In the genomic region with DNA sequence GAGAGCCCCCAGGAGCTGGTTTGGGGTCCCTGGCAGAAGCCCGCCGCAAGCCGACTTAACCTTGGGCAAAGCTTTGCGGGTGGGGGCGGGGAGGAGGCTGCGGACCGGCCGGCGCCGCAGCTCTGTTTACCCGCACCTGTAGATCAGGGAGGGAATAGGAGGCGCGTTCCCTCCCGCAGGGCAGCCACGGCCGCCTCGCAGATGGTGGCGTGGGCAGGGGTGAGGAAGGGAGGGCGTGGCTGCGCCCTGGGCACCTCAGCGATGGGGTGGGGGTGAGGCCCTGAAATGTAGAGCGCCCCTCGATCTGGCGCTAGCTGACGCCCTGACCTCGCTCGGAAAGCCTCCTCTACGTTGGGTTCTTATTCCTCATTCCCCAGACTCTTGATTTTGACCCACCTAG, we compare ENCODE assay signal across 8 mouse cellular contexts. TPM values are rescaled to one million over a fixed set of nuclear protein-coding genes. Genes with fewer than 3 reads are reported as not detected.
A peak's percentile ranks its signal among the peaks of the same experiment; 100 is the strongest.
DNase-seq lines count a peak whose midpoint lies in the region; ATAC-seq and TF ChIP-seq lines count a peak whose summit lies in the region.

No protein-coding gene starts in this region.

- peak overlapping the region; percentile 52 for H3K4me3 ChIP-seq in bone marrow macrophage, adult 2 months (ENCODE audit: insufficient read depth, low read length)
- H3K4me3 ChIP-seq in forebrain, embryonic 10.5 days: peak overlapping the region; percentile 69
- peak overlapping the region; percentile 51 for H3K4me3 ChIP-seq in intestine, postnatal 0 days (ENCODE audit: low read depth, low read length)
- peak overlapping the region; percentile 79 for H3K4me3 ChIP-seq in midbrain, postnatal 0 days (ENCODE audit: low read depth, low read length)

- no peak for TF ChIP-seq POLR2A in bone marrow macrophage, adult 2 months (IDR thresholded peaks at IDR 0.05; ENCODE audit: borderline replicate concordance, low read depth, low read length)

- H3K36me3 ChIP-seq in forebrain, embryonic 10.5 days (replicated peaks): no peaks in the 10 kb centered on the region
- no peaks in the 10 kb centered on the region for H3K36me3 ChIP-seq in intestine, postnatal 0 days (ENCODE audit: control insufficient read depth, insufficient read depth)
- H3K36me3 ChIP-seq in midbrain, postnatal 0 days (ENCODE audit: insufficient read depth, low read length): 0 out of 2 replicates have a peak, but pooled peaks cover 2% of the 10 kb centered on the region

- peaks cover 90% of the 10 kb centered on the region for H3K27me3 ChIP-seq in forebrain, embryonic 10.5 days (ENCODE audit: poor library complexity, severe bottlenecking)
- H3K27me3 ChIP-seq in intestine, postnatal 0 days (replicated peaks; ENCODE audit: control insufficient read depth, insufficient read depth, low read length): peaks cover 32% of the 10 kb centered on the region
- no peaks in the 10 kb centered on the region for H3K27me3 ChIP-seq in midbrain, postnatal 0 days (ENCODE audit: insufficient read depth, low read length)

- peak overlapping the region; percentile 40 for H3K9ac ChIP-seq in intestine, postnatal 0 days (ENCODE audit: low read depth, low read length)
- H3K9ac ChIP-seq in midbrain, postnatal 0 days (replicated peaks; ENCODE audit: low read length, poor library complexity, severe bottlenecking): peak overlapping the region; percentile 99

- peak; percentile 48 to 52 for DNase-seq in left cerebral cortex, adult 18-20 months (ENCODE audit: low spot score in 2 of 2)
- DNase-seq in left cerebral cortex, adult 9 months (ENCODE audit: low spot score in 2 of 2): no peak
- no peak for DNase-seq in forebrain, embryonic 10.5 days (ENCODE audit: extremely low spot score, low spot score)
- peak; percentile 37 for DNase-seq in midbrain, postnatal 0 days (ENCODE audit: low spot score)
- no peak for DNase-seq in urinary bladder, adult 2 months (ENCODE audit: low spot score)
- DNase-seq in c-Kit-positive CD71-positive TER-119-positive erythroid progenitor cells, embryonic 14.5 days (ENCODE audit: low spot score): no peak

- TF ChIP-seq CTCF in bone marrow macrophage, adult 2 months (IDR thresholded peaks at IDR 0.05; ENCODE audit: low read depth, low read length): no peak
- no peak for TF ChIP-seq CTCF in intestine, postnatal 0 days (IDR thresholded peaks at IDR 0.05; ENCODE audit: low read depth)
- TF ChIP-seq CTCF in midbrain, postnatal 0 days (IDR thresholded peaks at IDR 0.05): no peak

- WGBS in forebrain, embryonic 10.5 days: under 1% methylated on average over 28 of the region's 28 CpGs
- 7% methylated on average over 28 of the region's 28 CpGs for WGBS in intestine, postnatal 0 days
- 2% methylated on average over 28 of the region's 28 CpGs for WGBS in midbrain, postnatal 0 days

- H3K9me3 ChIP-seq in forebrain, embryonic 10.5 days: no peaks in the 10 kb centered on the region
- H3K9me3 ChIP-seq in intestine, postnatal 0 days (ENCODE audit: control insufficient read depth): no peaks in the 10 kb centered on the region
- no peaks in the 10 kb centered on the region for H3K9me3 ChIP-seq in midbrain, postnatal 0 days (ENCODE audit: low read length)

- peak overlapping the region; percentile 96 for H3K4me2 ChIP-seq in intestine, postnatal 0 days (replicated peaks; ENCODE audit: low read depth)
- peak overlapping the region; percentile 94 for H3K4me2 ChIP-seq in midbrain, postnatal 0 days (ENCODE audit: low read depth, low read length, poor library complexity, severe bottlenecking)

- no peak overlapping the region for H3K27ac ChIP-seq in bone marrow macrophage, adult 2 months (ENCODE audit: insufficient read depth, low read depth, low read length)
- peak overlapping the region; percentile 80 for H3K27ac ChIP-seq in forebrain, embryonic 10.5 days
- H3K27ac ChIP-seq in intestine, postnatal 0 days (ENCODE audit: low read depth, low read length): no peak overlapping the region
- peak overlapping the region; percentile 98 for H3K27ac ChIP-seq in midbrain, postnatal 0 days (ENCODE audit: low read depth, low read length)

- no peak for ATAC-seq in intestine, postnatal 0 days
- 0 out of 2 replicates have a peak, but pooled peaks have one; percentile 1 for ATAC-seq in midbrain, postnatal 0 days (ENCODE audit: low FRiP score)

- no peaks in the 10 kb centered on the region for H3K4me1 ChIP-seq in bone marrow macrophage, adult 2 months (ENCODE audit: control insufficient read depth, insufficient read depth, low read length)
- peaks cover 36% of the 10 kb centered on the region for H3K4me1 ChIP-seq in forebrain, embryonic 10.5 days
- no peaks in the 10 kb centered on the region for H3K4me1 ChIP-seq in intestine, postnatal 0 days (replicated peaks; ENCODE audit: control insufficient read depth, insufficient read depth, low read length)
- peaks cover 30% of the 10 kb centered on the region for H3K4me1 ChIP-seq in midbrain, postnatal 0 days (ENCODE audit: insufficient read depth, low read length)

RNA-seq across cellular contexts. Expression of a gene that starts 1.4 kb away (rescaled TPM):
- 100 to 1,000 TPM; 536 to 539 TPM for total RNA-seq in left cerebral cortex, adult 18-20 months (2021)
- polyA plus RNA-seq in bone marrow macrophage, adult 2 months (2012; ENCODE audit: insufficient read depth, insufficient read length, missing spikeins): 0.11 TPM in 1 of 2 replicates, not detected in the other
- 3.2 and 3.5 TPM in 2 replicates for polyA plus RNA-seq in forebrain, embryonic 10.5 days (2016; fragmentation: Nextera tagmentation; extraction: Ambion mirVana)
- 2.1 and 2.4 TPM in 2 replicates for polyA plus RNA-seq in intestine, postnatal 0 days (2015; fragmentation: Nextera tagmentation; extraction: Ambion mirVana)
- total RNA-seq in midbrain, postnatal 0 days (2014; rRNA removed): 275 and 308 TPM in 2 replicates
- 109 and 117 TPM in 2 replicates for polyA plus RNA-seq in midbrain, postnatal 0 days (2015; fragmentation: Nextera tagmentation; extraction: Ambion mirVana)
- 14.4 and 20.9 TPM in 2 replicates for polyA plus RNA-seq in urinary bladder, adult 2 months (2012; rRNA removed)

Comparison
In these comparisons a context has a peak if more than half of its experiments do, and no peak if none do; other contexts are left out.
1. DNase-seq: peak in left cerebral cortex, adult 18-20 months (2 of 2) and midbrain, postnatal 0 days (single experiment); none in left cerebral cortex, adult 9 months (0 of 2), forebrain, embryonic 10.5 days (single experiment), urinary bladder, adult 2 months (single experiment) and c-Kit-positive CD71-positive TER-119-positive erythroid progenitor cells, embryonic 14.5 days (single experiment).
2. H3K27ac ChIP-seq: peak in forebrain, embryonic 10.5 days (single experiment) and midbrain, postnatal 0 days (single experiment); none in bone marrow macrophage, adult 2 months (single experiment) and intestine, postnatal 0 days (single experiment).
3. Peak in every context shown above with its lines, with median percentiles within 50 percentile points of each other: H3K4me3 ChIP-seq.